Mouse (Mus musculus): ENCODE results near the gene Lpar5.

DNA sequence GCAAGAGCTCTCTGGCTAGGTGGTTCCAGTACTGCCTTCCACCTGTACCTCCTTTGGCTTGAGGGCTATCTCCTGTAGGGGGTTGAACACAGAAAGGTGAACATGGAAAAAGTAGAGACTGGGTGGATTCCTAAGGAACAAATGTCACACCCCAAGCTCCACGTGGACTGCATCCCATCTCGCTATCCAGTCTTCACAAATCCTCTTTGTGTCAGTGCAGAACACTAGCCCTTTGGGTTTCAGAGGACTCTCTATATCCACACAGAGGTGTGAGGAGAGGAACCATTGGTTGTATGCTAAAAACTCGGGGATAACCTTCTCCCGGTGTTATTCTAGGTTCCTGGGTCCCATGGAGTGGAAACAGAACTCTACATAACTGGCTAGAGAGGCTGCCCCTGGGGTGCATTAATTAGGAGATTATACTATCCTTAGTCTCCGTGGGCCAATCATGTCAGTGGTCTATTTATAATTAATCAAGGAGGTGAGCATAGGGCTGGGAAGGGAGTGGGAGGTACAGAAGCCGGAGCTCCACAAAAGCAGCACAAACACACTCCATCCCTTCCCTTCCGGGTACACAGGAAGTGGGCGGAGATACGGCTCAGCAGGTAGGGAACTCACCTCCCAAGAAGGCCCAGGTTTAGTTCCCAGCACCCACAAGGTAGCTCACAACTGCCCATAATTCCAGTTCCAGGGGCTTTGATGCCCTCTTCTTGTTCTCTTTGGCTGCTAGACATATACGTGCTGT, 22.8 kb downstream of the Lpar5 start:
- no peak for TF ChIP-seq MAFK (IDR thresholded peaks at IDR 0.05; ENCODE audit: insufficient read depth, low read depth, low read length)
- TF ChIP-seq CHD2 (IDR thresholded peaks at IDR 0.05; ENCODE audit: low read depth, low read length): no peak

All from ES-E14 (cell line).